Mouse (Mus musculus) MN1 (cell line): ENCODE results near the gene Thop1.
"Not testable (repeated sequence)": the region's sequence is repeated elsewhere in the genome, so short reads cannot be mapped to it uniquely, and the experiment has no call there.

Source experiments
- DNase-seq: peaks from one replicate; pipeline ENCODE4 v3.0.0-alpha.2; 2016; ENCODE audit warnings: low spot score

Gene Thop1

DNA sequence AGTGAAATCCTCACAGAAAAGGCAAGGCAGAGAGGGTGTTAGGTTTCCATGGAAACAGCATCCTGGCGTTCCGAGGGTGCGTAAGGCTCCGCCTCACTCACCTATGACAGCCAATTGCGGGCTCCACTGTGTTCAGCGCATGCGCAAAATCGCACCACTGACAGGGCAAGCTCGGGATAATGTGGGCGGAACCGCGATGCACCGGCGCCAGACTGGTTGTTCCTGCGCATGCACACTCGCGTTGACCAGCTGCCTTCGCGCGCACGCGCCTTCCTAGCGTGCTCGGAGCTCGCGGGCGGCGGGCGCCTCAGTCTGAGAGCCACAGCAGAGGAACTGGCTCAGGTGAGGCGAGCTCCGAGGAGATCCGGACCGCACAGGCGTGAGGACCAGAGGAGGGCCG lies at the start of gene Thop1:
Gene Thop1 (plus strand): TSS at position 200 of the 400 bp plus-strand sequence.
- peak; percentile 99 for DNase-seq

- peak; percentile 62 for DNase-seq
These were observed 49.6 kb upstream of the Thop1 start for GRCm38 (mm10) chr10:81020207-81020606.

DNA sequence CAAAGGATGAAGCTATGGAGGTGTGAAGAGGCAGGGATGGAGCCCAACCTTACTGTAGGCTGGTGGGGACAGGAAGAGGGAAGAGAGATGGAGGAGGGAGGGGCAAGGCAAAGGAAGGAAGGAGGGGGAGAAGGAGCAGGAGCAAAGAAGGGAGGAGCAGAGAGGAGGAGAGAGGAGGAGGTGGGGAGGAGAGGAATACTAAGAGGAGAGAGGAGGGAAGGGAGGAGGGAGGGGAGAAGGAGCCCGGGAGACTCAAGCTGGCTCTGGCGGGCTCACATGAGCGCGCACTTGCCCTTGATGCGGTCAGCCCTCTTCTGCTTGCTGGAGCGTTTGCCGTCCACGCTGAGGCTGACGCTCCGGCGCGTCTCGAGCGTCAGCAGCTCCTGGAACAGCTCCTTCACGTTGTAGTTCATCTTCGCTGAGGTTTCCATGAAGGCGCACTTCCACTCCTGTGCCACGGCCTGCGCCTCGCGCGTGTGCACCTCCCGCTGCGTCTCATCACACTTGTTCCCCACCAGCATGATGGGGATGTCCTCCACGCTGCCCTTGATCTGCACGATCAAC lies 48.2 kb upstream of the Thop1 start:
- DNase-seq: no peak

DNA sequence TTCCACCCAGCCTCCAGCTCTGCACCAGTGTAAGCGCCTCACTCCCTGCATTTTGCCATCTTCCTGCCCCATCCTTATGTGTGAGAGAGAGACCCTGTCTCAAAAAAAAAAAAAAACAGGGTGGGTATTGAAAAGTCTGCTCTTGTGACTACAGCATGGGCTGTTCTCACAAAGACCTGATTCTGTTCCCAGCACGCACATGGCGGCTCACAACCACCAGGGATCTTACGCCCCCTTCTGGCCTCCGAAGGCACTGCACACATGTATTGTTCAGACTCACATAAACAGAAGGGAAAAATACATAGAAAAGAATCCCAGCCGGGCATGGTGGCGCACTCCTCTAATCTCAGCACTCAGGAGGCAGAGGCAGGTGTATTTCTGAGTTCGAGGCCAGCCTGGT lies 47.1 kb upstream of the Thop1 start:
- DNase-seq: no peak

- DNase-seq: peak; percentile 52
These were observed 45.4 kb upstream of the Thop1 start for GRCm38 (mm10) chr10:81024346-81024937.

- peak; percentile 43 for DNase-seq
These were observed 44.7 kb upstream of the Thop1 start for GRCm38 (mm10) chr10:81025047-81025621.

GRCm38 (mm10) chr10:81025639-81026275 lies 44.1 kb upstream of the Thop1 start, which contains the start of gene Diras1:
Diras1 (minus strand) TSS chr10:81025662.
- DNase-seq: no peak

DNA sequence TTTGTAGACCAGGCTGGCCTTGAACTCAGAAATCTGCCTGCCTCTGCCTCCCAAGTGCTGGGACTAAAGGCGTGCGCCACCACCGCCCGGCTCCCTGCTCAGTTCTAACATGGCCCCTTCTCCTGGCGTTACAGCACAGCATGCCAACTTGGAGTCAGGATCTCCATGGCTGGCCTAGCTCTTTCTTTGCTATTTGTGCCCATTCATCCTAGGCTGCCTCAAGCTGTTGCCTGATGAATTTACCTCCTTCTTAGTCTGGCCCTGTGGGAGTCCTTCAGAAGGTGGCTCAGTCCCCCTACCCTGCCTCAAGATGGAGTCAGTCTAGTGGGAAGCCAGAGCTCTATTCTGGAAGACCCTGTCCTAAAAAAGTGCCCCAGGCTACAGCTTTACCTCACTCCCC lies 43.0 kb upstream of the Thop1 start:
- DNase-seq: no peak

- peak; percentile 88 for DNase-seq
These were observed 42.5 kb upstream of the Thop1 start for GRCm38 (mm10) chr10:81027331-81027730.

GRCm38 (mm10) chr10:81028219-81028618 lies 41.6 kb upstream of the Thop1 start:
- DNase-seq: no peak

GRCm38 (mm10) chr10:81029031-81029430 lies 40.8 kb upstream of the Thop1 start:
- no peak for DNase-seq

- no peak for DNase-seq
These were observed 36.2 kb upstream of the Thop1 start for GRCm38 (mm10) chr10:81033586-81033985.

DNA sequence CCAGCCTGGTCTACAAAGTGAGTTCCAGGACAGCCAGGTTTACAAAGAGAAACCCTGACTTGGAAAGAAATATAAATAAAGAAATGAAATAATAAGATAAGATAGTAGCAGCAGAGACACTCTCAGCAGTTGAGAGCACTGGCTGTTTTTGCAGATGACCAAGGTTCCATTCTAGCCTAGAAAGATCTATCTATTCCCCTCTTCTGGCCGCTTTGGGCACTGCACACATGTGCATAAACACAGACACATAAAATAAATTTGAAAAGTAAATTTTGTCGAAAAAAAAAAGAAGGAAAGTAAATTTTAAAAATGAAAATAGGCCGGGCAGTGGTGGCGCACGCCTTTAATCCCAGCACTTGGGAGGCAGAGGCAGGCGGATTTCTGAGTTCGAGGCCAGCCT lies 33.6 kb upstream of the Thop1 start:
- DNase-seq: peak; percentile 59

- peak; percentile 100 for DNase-seq
These were observed 32.8 kb upstream of the Thop1 start, which contains the start of gene Slc39a3 for GRCm38 (mm10) chr10:81036988-81037580. Slc39a3 (minus strand) TSS chr10:81037426.

DNA sequence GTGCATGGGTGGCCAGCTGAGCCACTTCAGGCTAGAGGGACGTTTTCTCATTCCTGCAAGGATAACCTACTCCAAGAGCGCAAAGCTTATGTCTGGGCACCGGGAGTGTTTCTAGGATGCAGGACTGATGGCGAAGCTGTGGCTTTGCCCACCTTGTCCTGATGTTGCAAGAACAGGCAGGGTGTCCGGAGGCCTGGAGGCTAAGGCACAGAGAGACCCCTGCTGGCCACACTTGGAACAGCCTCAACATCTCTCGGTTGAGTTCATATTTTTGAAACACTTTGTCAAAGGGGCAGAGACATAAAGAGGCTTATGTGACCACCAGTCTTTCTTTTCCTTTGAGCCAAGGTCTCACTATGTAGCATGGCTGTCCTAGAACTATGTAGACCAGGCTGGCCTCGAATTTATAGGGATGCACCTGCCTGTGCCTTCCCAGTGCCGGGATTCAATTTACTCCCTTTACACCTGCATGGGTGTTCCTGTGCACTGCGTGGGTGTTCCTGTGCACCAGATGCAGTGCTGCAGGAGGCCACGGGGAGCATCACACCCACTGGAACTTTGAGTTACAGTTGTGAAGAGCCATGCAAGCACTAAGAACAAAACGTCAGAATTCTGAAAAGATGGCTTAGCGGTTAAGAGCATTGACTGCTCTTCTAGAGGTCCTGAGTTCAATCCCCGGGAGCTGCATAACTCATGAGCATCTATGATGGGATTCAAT lies 28.2 kb upstream of the Thop1 start:
- DNase-seq: peak; percentile 87

DNA sequence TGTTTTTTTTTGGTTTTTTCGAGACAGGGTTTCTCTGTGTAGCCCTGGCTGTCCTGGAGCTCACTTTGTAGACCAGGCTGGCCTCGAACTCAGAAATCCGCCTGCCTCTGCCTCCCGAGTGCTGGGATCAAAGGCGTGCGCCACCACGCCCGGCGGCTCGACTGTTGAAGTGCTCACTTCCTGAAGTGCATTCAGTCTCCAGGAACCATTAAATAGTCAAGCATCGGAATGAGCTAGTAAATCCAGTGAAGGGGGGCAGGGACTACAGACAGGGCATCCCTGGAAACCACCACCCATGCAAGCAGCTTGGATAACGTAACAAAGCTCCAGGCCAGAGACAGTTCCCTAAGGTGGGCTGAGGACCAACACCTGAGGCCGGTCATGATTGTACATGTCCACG lies 24.6 kb upstream of the Thop1 start:
- not testable (repeated sequence) for DNase-seq

DNA sequence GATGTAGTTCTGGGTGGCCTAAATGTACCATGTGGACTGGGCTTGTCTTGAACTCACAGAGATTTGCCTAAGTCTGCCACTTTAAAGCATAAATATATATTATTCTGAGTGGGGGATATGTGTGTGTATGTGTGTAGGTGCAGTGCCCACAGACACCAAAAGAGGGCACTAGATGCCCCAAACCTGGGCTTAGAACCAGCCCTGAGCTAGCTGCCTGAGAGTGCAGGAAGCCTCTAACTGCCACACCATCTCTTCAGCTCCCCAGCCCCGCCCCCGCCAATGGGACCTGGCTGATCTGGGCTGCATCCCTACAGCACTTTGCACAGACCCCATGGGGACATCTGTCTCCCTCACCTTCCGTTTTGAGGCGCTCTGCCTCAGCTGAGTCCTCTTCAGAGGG lies 19.2 kb upstream of the Thop1 start:
- DNase-seq: no peak

- DNase-seq: no peak
These were observed 18.7 kb upstream of the Thop1 start for GRCm38 (mm10) chr10:81051133-81051532.

- DNase-seq: no peak
These were observed 17.3 kb upstream of the Thop1 start for GRCm38 (mm10) chr10:81052577-81052976.

GRCm38 (mm10) chr10:81055169-81055568 lies 14.7 kb upstream of the Thop1 start:
- DNase-seq: no peak

- DNase-seq: not testable (repeated sequence)
These were observed 14.0 kb upstream of the Thop1 start for GRCm38 (mm10) chr10:81055802-81056340.
